Mouse (Mus musculus) bone marrow macrophage, adult 2 months (primary cell): Measurements from ENCODE around the gene Drg1. TPM values are rescaled to one million over a fixed set of nuclear protein-coding genes. Genes with fewer than 3 reads are reported as not detected.

ENCODE experiments used
- H3K27ac ChIP-seq: 2 replicates; pipeline ENCODE4 v1.5.1; 2012; ENCODE audit warnings: low read depth, low read length; ENCODE audit not compliant: insufficient read depth
- H3K4me1 ChIP-seq: 2 replicates; pipeline ENCODE4 v1.6.1; 2012; ENCODE audit warnings: low read length; ENCODE audit not compliant: control insufficient read depth, insufficient read depth
- H3K4me3 ChIP-seq: 2 replicates; pipeline ENCODE4 v1.5.1; 2012; ENCODE audit warnings: mild to moderate bottlenecking, low read length, moderate library complexity; ENCODE audit not compliant: insufficient read depth
- CTCF ChIP-seq: IDR thresholded peaks from 2 replicates; pipeline ENCODE4 v1.5.1; 2012; ENCODE audit warnings: low read depth, mild to moderate bottlenecking, low read length, moderate library complexity
- POLR2A ChIP-seq: IDR thresholded peaks from 2 replicates; pipeline ENCODE4 v1.6.1; 2012; ENCODE audit warnings: mild to moderate bottlenecking, low read depth, low read length, borderline replicate concordance
- polyA plus RNA-seq: library from polyadenylated mRNA; stranded (reverse); fragments of >200 nt; gene quantifications from 2 replicates; pipeline ENCODE4 v1.2.4, GENCODE M21; 2012; ENCODE audit not compliant: missing spikeins, insufficient read depth, insufficient read length

Gene Drg1
- 74.1 and 75.0 TPM in 2 replicates for polyA plus RNA-seq

- peak within 1 kb of the TSS; percentile 99 for H3K4me3 ChIP-seq
- H3K4me1 ChIP-seq, result peaks cover 11% of the 10 kb centered on the region
- H3K27ac ChIP-seq, result peak within 1 kb of the TSS; percentile 66
- TF ChIP-seq POLR2A, result 0 out of 2 replicates have a peak, but pooled peaks have one; percentile 8
- no peak for TF ChIP-seq CTCF
These were observed at the start of gene Drg1 for GRCm38 (mm10) chr11:3266079-3266685. Gene Drg1 (minus strand): TSS chr11:3266415.

- TF ChIP-seq POLR2A, result no peak
- peak; percentile 74 for TF ChIP-seq CTCF
- no peak overlapping the region for H3K27ac ChIP-seq
- H3K4me1 ChIP-seq, result peaks cover 9% of the 10 kb centered on the region
- no peak overlapping the region for H3K4me3 ChIP-seq
These were observed 47.9 kb upstream of the Drg1 start for GRCm38 (mm10) chr11:3314148-3314547.

- no peak overlapping the region for H3K4me3 ChIP-seq
- no peak for TF ChIP-seq POLR2A
- no peak for TF ChIP-seq CTCF
- peaks cover 8% of the 10 kb centered on the region for H3K4me1 ChIP-seq
- H3K27ac ChIP-seq, result no peak overlapping the region
These were observed 47.1 kb upstream of the Drg1 start for GRCm38 (mm10) chr11:3313294-3313693.

GRCm38 (mm10) chr11:3311586-3312347, 45.6 kb upstream of the Drg1 start:
- Histone ChIP-seq H3K4me1 (peaks cover 10% of the 10 kb centered on the region), H3K4me3 (no peak overlapping the region), H3K27ac (no peak overlapping the region)
- no peak for TF ChIP-seq CTCF
- TF ChIP-seq POLR2A, result no peak

GRCm38 (mm10) chr11:3310789-3311585, 44.8 kb upstream of the Drg1 start:
- no peak overlapping the region for H3K27ac ChIP-seq
- no peak overlapping the region for H3K4me3 ChIP-seq
- TF ChIP-seq CTCF (no peak), POLR2A (no peak)
- peaks cover 10% of the 10 kb centered on the region for H3K4me1 ChIP-seq

- H3K4me1 ChIP-seq, result peaks cover 10% of the 10 kb centered on the region
- no peak overlapping the region for H3K27ac ChIP-seq
- TF ChIP-seq POLR2A (no peak), CTCF (no peak)
- no peak overlapping the region for H3K4me3 ChIP-seq
These were observed 43.7 kb upstream of the Drg1 start for GRCm38 (mm10) chr11:3309884-3310283.

GRCm38 (mm10) chr11:3307875-3308274, 41.7 kb upstream of the Drg1 start:
- TF ChIP-seq POLR2A (no peak), CTCF (no peak)
- Histone ChIP-seq H3K27ac (no peak overlapping the region; the same call in 1 of the 2 replicates), H3K4me1 (peaks cover 10% of the 10 kb centered on the region), H3K4me3 (no peak overlapping the region)

GRCm38 (mm10) chr11:3305821-3306220, 39.6 kb upstream of the Drg1 start:
- no peak overlapping the region for H3K4me3 ChIP-seq
- H3K4me1 ChIP-seq, result peaks cover 5% of the 10 kb centered on the region
- TF ChIP-seq CTCF (no peak), POLR2A (no peak)
- H3K27ac ChIP-seq, result no peak overlapping the region

GRCm38 (mm10) chr11:3302792-3303191, 36.6 kb upstream of the Drg1 start:
- Histone ChIP-seq H3K4me1 (peaks cover 3% of the 10 kb centered on the region; the same call in 1 of the 2 replicates), H3K4me3 (no peak overlapping the region), H3K27ac (no peak overlapping the region)
- TF ChIP-seq CTCF (no peak), POLR2A (no peak)
